Mouse (Mus musculus) lung, postnatal 14 days (tissue): Measurements from ENCODE around the gene Dhrs7b.
A peak's percentile ranks its signal among the peaks of the same experiment; 100 is the strongest.
"Not testable (repeated sequence)": the region's sequence is repeated elsewhere in the genome, so short reads cannot be mapped to it uniquely, and the experiment has no call there.

Experiments used
- DNase-seq: peaks from one replicate; pipeline ENCODE4 v3.0.0; 2021

Gene Dhrs7b

DNA sequence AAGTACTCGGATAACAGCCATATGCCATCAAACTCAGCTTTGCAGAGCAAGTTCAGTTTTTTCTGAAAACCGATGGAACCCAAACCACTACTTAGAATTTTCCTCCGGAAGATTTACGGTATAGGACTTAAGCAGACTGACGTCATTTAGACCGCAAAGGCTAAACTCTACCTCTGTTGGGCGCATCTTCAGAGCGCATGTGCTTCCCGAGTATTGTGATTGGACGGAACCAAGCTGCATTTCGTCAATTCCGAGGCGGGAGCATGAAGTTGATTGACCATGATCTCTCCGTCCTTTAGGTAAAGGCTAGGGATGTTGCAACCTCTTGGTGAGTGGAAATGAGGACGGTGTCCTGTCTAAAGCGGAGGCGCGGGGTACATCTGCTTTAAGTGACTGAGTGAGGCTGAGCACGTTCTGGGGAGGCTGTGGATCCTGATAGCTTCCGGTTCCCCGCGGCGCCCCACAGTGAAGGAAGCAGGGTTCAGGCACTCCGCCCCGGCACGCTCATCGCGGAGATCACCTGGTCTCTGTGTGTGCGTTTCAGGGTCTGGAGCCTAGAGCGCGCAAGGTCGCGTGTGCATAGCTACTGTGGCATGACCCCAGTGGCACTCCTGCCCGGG is at the start of gene Dhrs7b:
Dhrs7b (plus strand) TSS at position 199 of the 620 bp plus-strand sequence.
- peak; percentile 83 for DNase-seq

DNA sequence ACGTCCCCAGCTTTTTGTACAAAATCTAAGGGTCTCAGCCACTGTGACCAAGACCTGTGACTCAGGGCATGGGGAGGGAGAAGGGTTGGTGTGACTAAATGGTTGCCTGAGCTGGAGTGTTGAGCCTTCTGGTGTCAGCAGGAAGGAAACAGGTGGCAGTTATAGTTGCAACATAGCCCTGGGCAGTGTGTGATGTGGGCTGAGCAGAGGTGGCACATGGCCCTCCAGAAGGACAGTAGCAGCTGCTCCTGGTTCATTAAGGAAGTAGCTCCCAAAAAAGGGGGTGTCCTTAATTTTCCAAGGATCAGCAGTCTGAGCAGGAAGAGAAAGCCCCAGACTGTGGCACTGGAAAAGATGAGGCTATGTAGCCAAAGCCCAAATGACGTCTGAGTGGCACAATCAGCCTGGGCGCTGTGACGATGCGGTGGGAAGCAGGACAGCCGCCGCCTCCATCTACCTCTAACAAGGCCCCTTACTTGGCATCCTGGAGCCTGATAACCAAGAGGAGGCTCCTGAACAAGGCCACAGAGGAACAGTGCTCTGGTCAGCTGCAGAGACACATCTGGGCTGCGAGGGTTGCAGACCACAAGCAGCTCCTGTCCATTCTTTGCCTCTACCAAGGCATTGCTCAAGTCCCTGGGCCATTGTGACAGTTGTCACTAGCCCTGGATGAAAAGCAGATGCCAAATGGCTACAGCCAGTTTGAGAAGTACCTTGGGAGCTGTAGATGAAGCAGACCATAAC is 46.1 kb upstream of the Dhrs7b start:
- DNase-seq = no peak

DNA sequence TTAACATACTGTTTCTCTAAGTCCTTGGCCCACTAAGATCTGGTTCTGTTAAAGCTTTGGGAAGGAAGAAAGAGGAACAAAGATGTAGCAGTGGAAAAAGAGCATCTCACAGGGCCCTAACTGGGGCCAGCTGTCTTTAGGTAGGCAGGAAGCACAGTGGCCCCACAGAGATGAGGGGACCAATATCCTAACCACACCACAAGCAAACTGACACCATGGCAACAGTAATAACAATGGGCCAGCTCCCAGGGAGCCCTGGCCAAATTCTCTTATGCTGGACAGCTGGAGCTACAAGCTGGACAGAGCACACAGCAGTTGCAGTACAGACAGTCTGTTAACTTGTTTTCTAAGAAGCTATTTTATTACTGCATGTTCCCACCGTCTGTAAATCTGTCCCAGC is 42.8 kb upstream of the Dhrs7b start:
- peak; percentile 19 for DNase-seq

DNA sequence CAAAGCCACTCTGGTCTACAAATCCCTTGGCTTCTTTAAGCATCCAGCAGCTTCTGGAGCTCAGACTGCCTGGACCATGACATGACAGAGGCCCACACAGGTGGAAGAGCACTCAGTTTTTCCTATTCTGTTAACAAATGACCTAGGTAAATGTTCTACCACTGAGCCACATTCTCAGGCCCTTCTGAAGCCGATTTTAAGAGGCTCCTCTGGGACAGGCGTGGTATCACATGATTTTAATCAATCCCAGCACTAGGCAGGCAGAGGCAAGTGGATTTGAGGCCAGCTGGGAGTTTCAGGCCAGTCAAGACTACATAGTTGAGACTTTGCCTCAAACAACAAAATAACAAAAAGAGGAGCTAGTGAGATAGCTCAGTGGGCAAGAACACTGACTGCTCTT is 40.0 kb upstream of the Dhrs7b start:
- no peak for DNase-seq

DNA sequence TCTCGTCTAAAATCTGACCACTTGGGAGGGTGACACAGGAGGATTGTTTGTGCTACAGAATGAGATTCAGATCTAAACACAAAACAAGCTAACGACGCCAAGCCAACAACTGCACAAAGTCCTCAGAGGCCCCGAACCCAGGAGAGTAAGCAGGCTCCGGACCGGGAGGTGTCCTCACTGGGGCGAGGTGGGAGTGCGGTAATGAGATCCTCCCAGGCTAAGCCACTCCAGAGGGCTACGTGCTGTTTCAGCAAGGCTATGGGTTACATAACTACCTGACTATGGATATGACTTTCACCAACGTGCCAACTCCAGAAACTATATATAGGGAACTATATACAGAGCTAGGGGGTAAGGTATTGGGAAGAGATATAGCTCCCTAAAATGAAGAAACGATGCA is 34.1 kb upstream of the Dhrs7b start:
- no peak for DNase-seq

DNA sequence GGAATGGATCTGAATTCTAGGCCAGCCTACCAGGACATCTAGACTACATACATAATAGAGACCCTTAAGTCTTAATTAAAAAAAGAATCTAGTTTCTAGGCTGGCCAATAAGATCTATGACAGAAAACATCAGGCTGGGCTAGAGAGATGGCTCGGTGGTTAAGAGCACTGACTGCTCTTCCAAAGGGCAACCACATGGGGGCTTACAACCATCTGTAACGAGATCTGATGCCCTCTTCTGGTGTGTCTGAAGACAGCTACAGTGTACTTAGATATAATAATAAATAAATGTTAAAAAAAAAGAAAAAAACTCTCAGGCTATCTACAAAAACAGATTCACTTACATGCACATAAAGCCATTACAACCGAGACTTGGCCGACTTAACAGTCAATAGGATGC is 30.5 kb upstream of the Dhrs7b start:
- no peak for DNase-seq

DNA sequence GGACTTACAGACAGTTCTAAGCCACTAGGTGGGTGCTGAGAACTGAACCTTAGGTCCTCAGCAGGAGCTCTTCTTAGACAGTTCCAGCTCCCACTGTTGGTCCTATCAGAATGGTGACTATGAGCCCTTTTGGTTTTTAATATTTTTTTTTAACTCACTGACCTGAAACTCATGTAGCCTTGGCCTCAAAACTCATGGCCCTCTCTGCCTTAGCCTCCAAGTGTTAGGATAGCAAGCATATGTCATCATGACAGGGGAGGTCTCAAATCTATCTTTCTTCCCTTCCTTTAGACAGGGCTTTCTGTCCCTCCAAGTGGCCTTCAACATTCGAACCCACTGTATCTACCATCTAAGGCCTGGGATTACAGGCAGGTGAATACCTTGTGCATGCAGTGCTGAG is 29.5 kb upstream of the Dhrs7b start:
- DNase-seq = no peak

DNA sequence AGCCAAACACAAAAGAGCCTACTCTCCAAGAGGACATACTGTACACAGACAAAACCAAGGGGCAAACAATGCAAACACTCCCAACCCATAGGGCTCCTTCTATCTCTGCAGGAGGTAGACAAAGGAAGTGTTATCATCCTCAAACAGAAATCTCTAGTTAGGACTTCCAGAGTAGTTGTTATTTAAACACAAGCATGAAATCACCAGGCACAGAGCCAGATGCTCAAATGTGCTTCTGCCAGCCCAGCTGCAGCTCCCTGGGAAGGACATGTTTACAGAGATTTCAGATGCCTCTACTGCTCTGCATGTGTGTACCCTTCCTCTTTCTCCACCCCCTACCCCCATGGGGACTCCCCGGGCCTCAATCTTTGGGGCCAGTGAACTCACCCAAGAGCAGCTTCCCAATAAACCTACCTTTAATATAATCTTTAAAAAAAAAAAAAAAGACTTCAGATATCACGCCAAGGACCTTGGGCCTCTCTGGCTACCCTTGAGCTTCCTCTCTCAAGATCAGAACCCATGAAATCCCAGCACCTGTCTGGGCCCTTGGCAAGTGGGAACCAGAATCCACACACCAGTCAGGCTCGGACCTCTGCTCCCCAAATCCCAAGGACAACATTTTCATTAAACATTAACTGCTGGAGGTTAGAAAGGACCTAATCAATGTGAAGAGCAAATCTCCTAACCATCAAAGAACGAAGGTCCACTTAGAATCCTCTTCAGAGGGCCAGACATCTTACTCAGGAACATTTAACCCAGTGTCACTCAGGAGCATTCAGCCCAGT is 22.0 kb upstream of the Dhrs7b start:
- DNase-seq = peak; percentile 77

DNA sequence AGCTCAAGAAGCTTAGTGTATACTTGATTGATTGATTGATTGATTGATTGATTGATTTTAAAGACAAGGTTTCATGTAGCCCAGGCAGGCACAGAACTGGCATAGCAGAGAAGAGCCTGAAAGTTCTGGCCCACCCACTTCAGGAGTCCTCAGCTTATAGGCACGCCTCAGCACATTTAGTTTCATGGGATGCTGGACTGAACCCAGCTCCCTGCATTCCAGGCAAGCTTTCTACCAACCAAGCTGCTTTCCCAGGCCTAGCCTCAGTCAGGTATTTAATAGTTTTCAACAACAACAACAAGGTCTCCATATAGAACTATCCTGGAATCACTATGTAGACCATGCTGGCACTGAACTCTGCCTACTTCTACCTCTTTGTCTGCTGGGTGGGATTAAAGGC is 20.9 kb upstream of the Dhrs7b start:
- no peak for DNase-seq

DNA sequence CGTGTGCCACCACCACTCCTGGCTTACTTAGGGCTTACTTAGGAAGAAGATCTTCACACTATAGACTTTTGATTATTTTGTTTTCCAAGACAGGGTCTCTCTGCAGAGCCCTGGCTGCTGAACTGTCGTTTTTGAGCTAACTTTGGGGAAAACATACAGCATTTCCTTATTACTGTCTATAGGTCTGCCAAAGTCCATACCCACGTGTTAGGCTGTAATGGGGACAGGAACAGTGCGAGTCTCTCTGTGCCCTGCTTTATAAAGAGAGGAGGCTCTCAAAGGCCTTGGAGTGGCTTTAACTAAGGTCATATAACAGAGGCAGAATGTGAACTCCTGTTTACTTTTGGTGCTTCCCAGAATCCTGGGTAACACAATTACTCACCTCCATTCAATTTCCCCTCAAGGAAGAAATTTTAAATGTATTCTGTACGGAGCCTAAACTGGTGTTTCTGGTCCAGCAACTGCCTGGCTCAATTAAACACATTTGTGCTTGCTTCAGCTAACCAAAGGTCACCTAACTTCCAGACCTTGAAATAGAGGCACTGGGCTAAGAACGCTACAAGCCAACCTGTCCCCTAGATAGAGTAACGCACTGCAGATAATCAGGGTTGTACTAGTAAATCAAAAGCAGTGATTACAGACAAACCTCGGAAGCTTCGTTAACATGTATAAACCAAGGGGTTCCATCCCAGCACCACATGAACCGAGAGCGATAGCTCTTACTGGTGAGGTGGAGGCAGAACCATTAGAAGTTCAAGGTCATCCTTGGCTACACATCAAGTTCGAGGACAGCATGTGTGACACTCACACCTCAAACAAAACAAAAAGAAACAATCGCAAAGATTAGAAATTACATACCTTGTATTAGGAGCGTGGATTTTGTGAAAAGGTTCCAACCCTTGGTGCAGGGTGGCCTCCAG is 20.1 kb upstream of the Dhrs7b start:
- no peak for DNase-seq

DNA sequence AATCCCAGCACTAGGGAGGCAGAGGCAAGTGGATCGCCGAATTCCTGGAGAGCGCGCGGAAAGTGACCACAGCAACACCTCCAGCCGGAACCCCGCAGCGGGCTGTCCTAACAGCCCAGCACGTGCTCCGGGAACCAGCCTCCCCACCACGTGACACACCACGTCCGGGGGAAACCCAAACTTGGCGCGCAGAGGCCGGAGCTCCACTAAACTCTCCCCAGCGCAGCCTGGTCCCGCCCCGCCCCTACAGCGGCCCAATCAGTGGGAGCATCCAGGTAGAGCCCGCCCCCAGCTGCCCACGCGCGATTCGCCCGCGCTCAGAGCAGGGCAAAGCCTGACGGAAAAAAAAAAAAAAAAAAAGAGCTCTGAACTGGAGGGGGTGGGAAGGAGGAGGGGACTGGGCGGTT is 19.4 kb upstream of the Dhrs7b start:
- DNase-seq = peak; percentile 94

DNA sequence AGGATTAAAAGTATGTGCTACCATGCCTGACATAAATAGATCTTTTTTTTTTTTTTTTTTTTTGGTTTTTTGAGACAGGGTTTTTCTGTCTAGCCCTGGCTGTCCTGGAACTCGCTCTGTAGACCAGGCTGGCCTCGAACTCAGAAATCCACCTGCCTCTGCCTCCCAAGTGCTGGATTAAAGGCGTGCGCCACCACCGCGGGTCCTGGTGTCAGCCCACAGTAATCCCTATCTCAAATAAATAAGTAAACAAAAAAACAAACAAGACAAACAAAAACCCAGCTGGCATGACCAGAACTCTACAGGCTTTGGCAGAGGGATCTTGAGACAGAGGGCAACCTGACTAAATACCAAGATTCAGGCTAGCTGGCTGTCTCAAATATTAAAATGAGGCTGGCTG is 18.8 kb upstream of the Dhrs7b start, which contains the start of gene Shmt1:
Shmt1 (minus strand) TSS at position 101 of the 400 bp plus-strand sequence.
- DNase-seq = not testable (repeated sequence)

DNA sequence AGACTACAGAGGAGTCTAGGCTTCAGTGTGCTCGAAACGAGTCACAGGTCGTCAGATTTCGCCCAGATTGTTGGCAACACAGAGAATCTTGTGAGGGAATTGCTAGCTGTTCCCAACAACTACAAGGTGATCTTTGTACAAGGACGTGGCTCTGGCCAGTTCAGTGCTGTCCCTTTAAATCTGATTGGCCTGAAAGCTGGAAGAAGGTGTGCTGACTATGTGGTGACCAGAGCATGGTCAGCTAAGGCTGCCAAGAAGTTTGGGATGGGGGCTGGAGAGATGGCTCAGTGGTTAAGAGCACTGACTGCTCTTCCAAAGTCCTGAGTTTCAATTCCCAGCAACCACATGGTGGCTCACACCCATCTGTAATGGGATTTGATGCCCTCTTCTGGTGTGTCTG is 14.0 kb upstream of the Dhrs7b start:
- DNase-seq = no peak

DNA sequence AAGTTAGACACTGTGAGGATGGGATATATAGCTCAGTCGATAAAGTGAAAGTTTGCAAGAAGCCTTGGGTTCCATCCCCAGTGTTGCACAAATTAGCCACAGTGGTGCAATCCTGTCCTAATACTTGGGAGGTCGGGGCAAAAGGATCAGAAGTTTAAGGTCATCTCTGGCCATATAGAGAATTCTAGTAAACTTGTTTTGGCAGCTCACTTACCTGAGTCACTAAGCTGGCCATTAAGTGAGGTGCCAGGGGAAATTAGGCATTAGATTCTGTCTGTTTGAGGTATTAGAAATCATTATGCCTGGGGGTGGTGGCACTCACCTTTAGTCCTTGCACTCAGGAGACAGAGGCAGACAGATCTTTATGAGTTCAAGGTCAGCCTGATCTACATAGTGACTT is 6.7 kb upstream of the Dhrs7b start:
- no peak for DNase-seq

DNA sequence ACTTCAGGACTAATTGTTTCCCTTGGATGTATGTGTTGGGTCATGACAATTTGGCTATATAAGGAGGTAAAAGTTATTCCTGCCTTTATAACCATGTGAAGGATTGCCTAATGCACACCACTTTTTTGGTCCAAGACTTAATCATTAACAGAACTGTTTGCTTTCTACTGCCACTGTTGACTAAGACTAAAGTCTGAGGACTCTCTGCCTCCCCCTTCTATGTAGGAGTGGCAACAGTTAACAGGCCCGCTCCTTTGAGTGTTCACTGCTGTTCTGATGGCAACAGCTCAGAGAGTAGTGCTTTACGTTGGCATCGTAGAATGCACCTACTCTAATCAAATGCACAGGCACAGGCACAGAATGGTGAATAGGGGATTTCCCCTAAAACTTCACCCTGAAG is 5.2 kb upstream of the Dhrs7b start:
- DNase-seq = no peak

DNA sequence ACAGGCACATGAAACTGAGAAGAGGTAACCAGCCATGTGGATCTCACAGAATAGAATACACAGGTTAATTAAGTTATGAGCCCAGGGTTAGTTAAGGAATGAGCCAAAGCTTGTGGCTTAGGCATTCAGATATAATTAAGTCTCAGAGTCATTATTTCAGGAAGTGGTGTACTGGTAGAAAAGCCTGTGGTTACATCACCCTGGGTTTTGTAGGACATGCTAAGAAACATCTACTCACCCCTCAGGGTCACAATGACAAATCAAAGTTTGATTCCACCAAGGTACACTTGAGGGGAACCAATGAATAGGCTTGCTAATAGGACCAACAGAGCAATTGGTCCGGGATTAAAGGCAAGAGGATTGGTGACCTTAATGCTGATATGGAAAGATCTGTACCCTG is 3.7 kb upstream of the Dhrs7b start:
- DNase-seq = no peak

DNA sequence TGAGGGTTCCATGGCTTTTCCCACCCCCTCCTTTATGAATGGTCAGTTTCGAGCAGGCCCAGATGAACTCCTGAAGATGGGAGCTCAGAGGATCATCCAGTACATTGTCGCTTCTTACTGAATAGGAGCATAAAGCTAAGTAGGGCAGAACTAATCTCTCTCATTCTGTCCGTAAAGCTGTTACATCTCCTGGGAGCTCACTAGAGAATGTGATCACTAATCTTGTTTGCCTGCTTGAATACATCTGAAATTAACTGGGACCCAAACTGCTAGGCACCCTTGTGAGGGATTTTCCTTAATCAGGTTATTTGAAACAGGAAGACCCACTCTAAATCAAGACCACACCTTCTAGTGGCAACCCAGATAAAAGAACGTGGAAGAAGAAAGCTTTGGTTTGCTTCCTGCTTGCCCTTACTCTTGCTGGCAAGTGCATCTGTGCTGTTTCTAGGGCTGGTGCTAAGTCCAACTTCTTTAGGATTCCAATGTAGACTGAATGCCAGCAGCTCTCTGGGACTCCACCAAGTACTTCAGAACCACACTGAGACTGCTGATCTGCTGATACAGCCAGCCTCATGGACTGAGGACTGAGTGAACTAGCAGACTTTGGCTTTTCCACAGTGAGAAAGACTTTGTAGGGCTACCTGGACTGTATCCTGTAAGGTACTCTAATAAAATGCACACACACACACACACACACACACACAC is 3.0 kb upstream of the Dhrs7b start:
- no peak for DNase-seq

DNA sequence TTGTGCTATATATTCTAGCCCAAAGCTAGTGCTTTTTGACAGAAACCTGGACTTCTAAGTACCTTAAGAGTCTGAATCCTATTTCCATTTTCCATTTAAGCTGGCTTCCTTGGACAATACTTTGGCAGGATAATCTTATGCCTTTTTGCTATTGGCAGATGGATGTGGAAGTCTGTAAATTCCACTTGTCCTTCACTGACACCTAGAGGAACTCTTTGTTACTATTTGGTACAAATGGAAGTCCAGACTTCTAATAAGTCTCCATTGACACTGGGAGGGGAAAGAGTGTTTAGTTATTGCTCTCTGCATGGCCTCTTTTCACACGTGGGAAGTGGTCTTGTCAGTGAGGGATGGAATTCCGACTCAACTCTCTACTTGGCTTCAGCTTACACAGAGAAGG is 1.5 kb upstream of the Dhrs7b start:
- no peak for DNase-seq

DNA sequence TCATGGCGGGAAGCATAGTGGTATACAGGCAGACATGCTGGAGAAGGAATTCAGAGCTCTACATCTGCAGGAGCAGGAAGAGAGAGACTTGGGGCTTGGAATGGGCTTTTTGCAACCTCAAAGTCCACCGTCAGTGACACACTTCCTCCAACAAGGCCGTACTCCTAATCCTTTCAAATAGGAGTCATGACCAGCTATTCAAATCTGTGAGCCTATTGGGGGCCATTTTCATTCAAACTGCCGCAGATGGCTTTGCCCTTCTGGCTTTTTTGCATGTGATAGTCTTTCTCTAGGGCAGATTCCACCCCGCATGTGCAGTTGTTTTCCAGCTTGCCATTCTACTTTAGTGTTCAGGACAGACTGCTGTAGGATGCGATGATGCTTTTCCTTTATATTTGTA is 6.5 kb downstream of the Dhrs7b start:
- DNase-seq = no peak

DNA sequence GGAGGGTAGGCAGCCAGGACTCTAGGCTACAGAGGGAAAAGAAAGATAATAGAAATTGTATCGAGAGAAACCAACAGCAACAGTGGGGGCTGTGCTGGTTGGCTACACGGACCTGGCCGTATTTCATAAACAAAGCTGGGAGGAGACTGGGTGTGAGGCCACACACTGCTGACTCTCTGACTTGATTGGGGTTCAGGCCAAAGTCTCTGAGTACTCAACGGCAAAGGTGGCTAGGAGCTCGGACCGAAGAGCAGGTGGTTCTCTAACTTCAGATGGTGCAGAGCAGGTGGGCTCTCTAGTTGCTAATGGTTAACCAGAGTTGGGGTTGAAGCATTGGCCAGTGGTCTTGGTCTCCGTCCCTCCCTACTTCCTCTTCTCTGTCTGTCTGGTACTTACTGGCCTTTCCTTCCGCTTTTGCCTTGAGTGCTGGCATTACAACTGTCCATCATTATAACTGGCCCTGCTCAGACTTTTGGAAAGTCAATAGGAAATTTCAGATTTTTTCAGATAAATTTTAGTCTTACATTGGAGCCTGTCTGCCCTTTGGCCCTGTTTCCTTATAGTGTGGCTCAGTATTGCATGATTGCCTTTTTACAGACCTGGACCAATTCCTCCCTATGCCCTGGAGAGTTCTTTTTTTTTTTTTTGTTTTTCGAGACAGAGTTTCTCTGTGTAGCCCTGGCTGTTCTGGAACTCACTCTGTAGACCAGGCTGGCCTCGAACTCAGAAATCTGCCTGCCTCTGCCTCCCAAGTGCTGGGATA is 7.4 kb downstream of the Dhrs7b start:
- no peak for DNase-seq

DNA sequence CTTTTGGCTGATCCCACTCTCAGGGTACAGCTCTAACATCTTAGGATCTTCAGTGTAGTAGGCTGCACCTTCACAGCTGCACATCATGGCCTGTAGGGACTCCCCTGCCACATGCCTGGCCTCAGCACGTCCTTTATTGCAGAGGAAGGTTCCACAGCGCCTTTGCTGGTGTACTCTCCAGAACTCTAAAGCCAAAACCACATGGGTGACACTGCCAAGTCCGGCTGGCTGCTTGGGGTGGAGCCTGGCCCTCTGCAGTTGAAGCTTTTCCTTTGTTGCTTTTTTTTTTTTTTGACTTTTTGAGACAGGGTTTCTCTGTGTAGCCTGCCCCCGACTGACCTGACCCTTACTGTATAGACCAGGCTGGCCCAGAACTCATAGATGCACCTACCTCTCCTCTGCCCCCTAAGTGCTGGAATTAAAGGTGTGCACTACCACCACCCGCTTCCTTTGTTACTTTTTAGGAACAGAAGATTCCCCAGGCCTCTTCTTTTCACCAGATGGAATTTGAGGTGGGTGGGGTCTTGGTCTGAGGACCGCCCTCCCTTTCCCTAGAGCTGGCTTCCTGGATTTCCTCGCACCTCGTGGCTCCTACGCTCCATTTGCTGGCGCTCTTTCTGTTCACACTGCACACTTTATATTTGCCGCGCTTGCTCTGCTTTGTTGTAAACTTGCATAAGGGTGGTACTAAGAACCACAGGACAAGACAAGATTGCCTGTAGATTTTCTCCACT is 11.2 kb downstream of the Dhrs7b start:
- no peak for DNase-seq
